In the genomic region with DNA sequence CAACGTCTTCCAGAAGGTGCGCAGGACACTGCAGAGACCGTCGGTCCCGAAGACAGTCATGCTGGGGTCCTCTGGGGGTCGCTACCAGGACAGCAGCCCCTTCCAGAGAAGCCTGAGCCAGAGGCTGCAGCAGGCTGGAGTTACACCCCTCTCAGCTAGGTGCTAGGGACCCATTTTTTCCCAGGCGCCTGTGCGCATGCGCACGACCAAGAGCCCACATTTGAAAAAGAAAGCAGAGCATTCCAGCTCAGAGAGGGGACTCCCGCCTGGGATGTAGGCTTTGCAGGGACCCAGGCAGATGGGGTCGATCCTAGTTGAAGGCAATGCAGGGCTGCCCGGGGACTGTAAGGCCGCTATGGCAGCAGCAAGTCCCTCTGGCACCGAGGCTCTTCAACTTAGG, we compare ENCODE assay signal across 8 mouse cellular contexts.
DNase-seq lines count a peak whose midpoint lies in the region; ATAC-seq and TF ChIP-seq lines count a peak whose summit lies in the region.
"Not testable (repeated sequence)": the region's sequence is repeated elsewhere in the genome, so short reads cannot be mapped to it uniquely, and the experiment has no call there.

No protein-coding gene starts in this region.

- DNase-seq in MN1 (ENCODE audit: low spot score) = peak; percentile 64
- peak; percentile 23 to 57 for DNase-seq in cerebellum, postnatal 14 days
- peak; percentile 18 for DNase-seq in gastrocnemius, adult 18-20 months (ENCODE audit: low spot score)
- DNase-seq in hindbrain, embryonic 11.5 days (ENCODE audit: low spot score) = peak; percentile 79
- peak; percentile 48 to 52 for DNase-seq in layer of hippocampus, postnatal 14 days (ENCODE audit: low spot score in 2 of 2)
- peak; percentile 54 for DNase-seq in lung, postnatal 0 days (ENCODE audit: low spot score)
- DNase-seq in retina, postnatal 1 day = peak; percentile 77
- peak; percentile 33 for DNase-seq in thymus, postnatal 25 days

- not testable (repeated sequence) for H3K4me3 ChIP-seq in hindbrain, embryonic 11.5 days (ENCODE audit: low read depth, low read length); lung, postnatal 0 days (ENCODE audit: low read depth, low read length)

- 4% methylated on average over 6 of the region's 15 CpGs for WGBS in hindbrain, embryonic 11.5 days
- 4% methylated on average over 6 of the region's 15 CpGs for WGBS in lung, postnatal 0 days

- not testable (repeated sequence) for H3K9me3 ChIP-seq in hindbrain, embryonic 11.5 days (ENCODE audit: control insufficient read depth, low read length); lung, postnatal 0 days (ENCODE audit: low read length)

- H3K9ac ChIP-seq in hindbrain, embryonic 11.5 days (ENCODE audit: low read depth, low read length); lung, postnatal 0 days (replicated peaks; ENCODE audit: low read depth): not testable (repeated sequence)

- TF ChIP-seq EP300 in lung, postnatal 0 days (IDR thresholded peaks at IDR 0.05) = not testable (repeated sequence)

- H3K4me1 ChIP-seq in hindbrain, embryonic 11.5 days (replicated peaks; ENCODE audit: control insufficient read depth, insufficient read depth, low read length); lung, postnatal 0 days (ENCODE audit: insufficient read depth, low read depth, low read length): not testable (repeated sequence)

- not testable (repeated sequence) for H3K4me2 ChIP-seq in hindbrain, embryonic 11.5 days (replicated peaks; ENCODE audit: low read depth, low read length); lung, postnatal 0 days (replicated peaks; ENCODE audit: low read depth, low read length)

- ATAC-seq in hindbrain, embryonic 11.5 days (ENCODE audit: low FRiP score); lung, postnatal 0 days: not testable (repeated sequence)

- H3K27ac ChIP-seq in hindbrain, embryonic 11.5 days (ENCODE audit: low read depth, low read length); lung, postnatal 0 days (ENCODE audit: low read length): not testable (repeated sequence)

- not testable (repeated sequence) for H3K36me3 ChIP-seq in hindbrain, embryonic 11.5 days (ENCODE audit: control insufficient read depth, insufficient read depth, low read length); lung, postnatal 0 days (ENCODE audit: insufficient read depth, low read length)

- not testable (repeated sequence) for H3K27me3 ChIP-seq in hindbrain, embryonic 11.5 days (ENCODE audit: control insufficient read depth, insufficient read depth, low read length); lung, postnatal 0 days (replicated peaks; ENCODE audit: insufficient read depth, low read length)

- not testable (repeated sequence) for TF ChIP-seq CTCF in lung, postnatal 0 days (IDR thresholded peaks at IDR 0.05)

Comparison
In these comparisons a context has a peak if more than half of its experiments do, and no peak if none do; other contexts are left out.
1. DNase-seq: peak in every context shown above with its lines; median percentile 79 in hindbrain, embryonic 11.5 days; 77 in retina, postnatal 1 day; 64 in MN1; 54 in lung, postnatal 0 days; 50 in layer of hippocampus, postnatal 14 days; 40 in cerebellum, postnatal 14 days; 33 in thymus, postnatal 25 days; 18 in gastrocnemius, adult 18-20 months.